Mouse (Mus musculus): Measurements from ENCODE around the gene Nup160. TPM values are rescaled to one million over a fixed set of nuclear protein-coding genes. Genes with fewer than 3 reads are reported as not detected.

Gene Nup160
- polyA plus RNA-seq, 1 experiment from 2014 or later: 32.0 TPM

DNA sequence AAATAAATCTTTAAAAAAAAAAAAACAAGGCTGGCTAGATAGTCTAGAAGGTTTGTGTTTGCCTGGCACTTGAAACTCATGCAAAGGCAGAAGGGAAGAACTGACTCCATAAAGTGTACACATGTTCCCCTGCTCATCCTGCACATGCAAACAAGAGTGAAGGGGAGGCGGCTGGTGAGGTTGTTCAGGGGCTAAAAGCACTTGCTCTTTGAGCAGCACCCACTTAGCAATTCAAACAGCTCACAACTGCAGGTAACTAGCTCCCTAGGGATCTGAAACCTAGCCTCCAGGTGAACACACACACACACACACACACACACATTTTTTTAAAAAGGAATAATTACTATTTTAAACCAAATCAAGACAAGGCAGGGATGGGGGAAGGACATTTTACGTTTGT lies 104.9 kb downstream of the Nup160 start:
- H3K9me3 ChIP-seq (ENCODE audit: control insufficient read depth, low read length): no peaks in the 10 kb centered on the region
- H3K4me3 ChIP-seq (replicated peaks; ENCODE audit: low read depth, low read length): no peak overlapping the region
- WGBS: 36% methylated on average over 2 of the region's 2 CpGs
- 0 out of 2 replicates have a peak, but pooled peaks cover 8% of the 10 kb centered on the region for H3K4me1 ChIP-seq (ENCODE audit: control insufficient read depth, insufficient read depth, low read length)
- no peaks in the 10 kb centered on the region for H3K27me3 ChIP-seq (ENCODE audit: control insufficient read depth, insufficient read depth, low read length)
- ATAC-seq (ENCODE audit: low FRiP score, low TSS enrichment): no peak
- H3K27ac ChIP-seq (replicated peaks; ENCODE audit: low read depth, low read length): no peak overlapping the region
- H3K9ac ChIP-seq (replicated peaks; ENCODE audit: low read length): no peak overlapping the region
- H3K36me3 ChIP-seq (ENCODE audit: control insufficient read depth, insufficient read depth, low read length): peaks cover 42% of the 10 kb centered on the region
- DNase-seq: peak; percentile 15
- no peak overlapping the region for H3K4me2 ChIP-seq (ENCODE audit: low read length)

DNA sequence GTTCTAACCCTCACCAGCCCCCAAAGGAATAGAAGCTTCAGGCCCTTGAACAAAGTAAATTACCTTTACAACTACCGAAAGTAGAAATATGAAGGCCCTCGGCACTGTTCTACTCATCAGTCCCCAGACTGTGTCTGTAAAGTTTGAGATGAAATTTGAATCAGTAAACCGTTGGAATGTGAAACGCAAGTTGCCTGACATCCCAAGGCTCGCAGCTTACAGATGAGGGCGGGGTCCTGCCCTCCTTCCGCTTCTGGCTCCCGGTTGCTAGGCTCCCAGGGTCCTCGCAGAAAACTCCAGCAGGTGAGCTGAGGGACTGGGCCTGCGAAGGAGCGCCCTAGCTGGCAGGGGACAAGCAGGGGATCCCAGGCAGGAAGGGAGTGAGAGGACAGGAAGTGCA lies 105.4 kb downstream of the Nup160 start, which contains the start of gene Agbl2:
Agbl2 (plus strand) TSS at position 270 of the 400 bp plus-strand sequence.
- peak; percentile 33 for DNase-seq
- Histone ChIP-seq H3K36me3 (ENCODE audit: control insufficient read depth, insufficient read depth, low read length) (peaks cover 37% of the 10 kb centered on the region), H3K4me2 (ENCODE audit: low read length) (peak within 1 kb of the TSS; percentile 54), H3K27me3 (ENCODE audit: control insufficient read depth, insufficient read depth, low read length) (no peaks in the 10 kb centered on the region), H3K4me3 (replicated peaks; ENCODE audit: low read depth, low read length) (peak within 1 kb of the TSS; percentile 26), H3K9me3 (ENCODE audit: control insufficient read depth, low read length) (no peaks in the 10 kb centered on the region), H3K27ac (replicated peaks; ENCODE audit: low read depth, low read length) (no peak within 1 kb of the TSS), H3K9ac (replicated peaks; ENCODE audit: low read length) (no peak within 1 kb of the TSS; the same call in 1 of the 2 replicates), H3K4me1 (ENCODE audit: control insufficient read depth, insufficient read depth, low read length) (0 out of 2 replicates have a peak, but pooled peaks cover 8% of the 10 kb centered on the region)
- peak; percentile 55; the same call in 1 of the 2 replicates for ATAC-seq (ENCODE audit: low FRiP score, low TSS enrichment)
- WGBS: 5% methylated on average over 11 of the region's 11 CpGs

DNA sequence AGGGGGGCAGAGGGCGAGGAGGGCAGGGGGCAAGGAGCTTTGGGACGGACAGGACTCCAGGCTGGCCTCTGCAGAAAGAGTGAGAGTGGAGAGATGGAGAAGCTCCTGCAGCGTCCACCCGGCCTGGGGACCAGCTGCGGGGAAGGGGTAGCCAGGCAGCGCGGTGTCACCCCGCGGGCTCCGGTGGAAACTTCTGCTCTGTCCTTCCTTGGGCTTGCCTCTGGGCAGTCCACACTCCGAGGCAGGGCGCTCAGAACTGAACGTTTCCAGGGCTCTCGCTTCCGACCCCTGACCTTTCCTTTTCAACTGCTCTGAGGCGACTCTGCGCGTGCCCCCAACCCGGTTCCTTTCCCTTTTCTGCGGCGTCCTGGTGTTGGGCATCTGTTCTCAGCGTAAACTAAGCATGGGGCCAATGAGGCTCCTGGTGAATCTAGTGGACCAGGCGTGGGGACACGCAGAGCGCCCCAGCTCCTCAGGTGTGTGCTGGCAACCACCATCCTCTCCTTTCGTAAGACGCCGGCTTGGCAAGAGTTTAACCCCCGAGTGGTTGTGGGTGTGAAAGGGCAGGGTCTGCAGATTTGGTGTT lies 106.0 kb downstream of the Nup160 start:
- DNase-seq: peak; percentile 22
- H3K27me3 ChIP-seq (ENCODE audit: control insufficient read depth, insufficient read depth, low read length): no peaks in the 10 kb centered on the region
- H3K4me3 ChIP-seq (replicated peaks; ENCODE audit: low read depth, low read length): peak overlapping the region; percentile 26
- no peak overlapping the region for H3K27ac ChIP-seq (replicated peaks; ENCODE audit: low read depth, low read length)
- ATAC-seq (ENCODE audit: low FRiP score, low TSS enrichment): peak; percentile 55
- peaks cover 32% of the 10 kb centered on the region for H3K36me3 ChIP-seq (ENCODE audit: control insufficient read depth, insufficient read depth, low read length)
- WGBS: 2% methylated on average over 29 of the region's 29 CpGs
- no peaks in the 10 kb centered on the region for H3K9me3 ChIP-seq (ENCODE audit: control insufficient read depth, low read length)
- H3K4me2 ChIP-seq (ENCODE audit: low read length): peak overlapping the region; percentile 54
- 0 out of 2 replicates have a peak, but pooled peaks cover 8% of the 10 kb centered on the region for H3K4me1 ChIP-seq (ENCODE audit: control insufficient read depth, insufficient read depth, low read length)
- no peak overlapping the region; the same call in 1 of the 2 replicates for H3K9ac ChIP-seq (replicated peaks; ENCODE audit: low read length)

Other genes starting within 250 kb of the Nup160 start
- gene Ptprj, start 96.6 kb upstream of the Nup160 start, polyA plus RNA-seq (2014; fragmentation: Nextera tagmentation; extraction: Ambion mirVana): 7.1 and 7.2 TPM in 2 replicates
- gene Fnbp4, start 68.2 kb downstream of the Nup160 start, polyA plus RNA-seq (2014; fragmentation: Nextera tagmentation; extraction: Ambion mirVana): 86.3 and 113 TPM in 2 replicates
- gene Agbl2, start 105.5 kb downstream of the Nup160 start, polyA plus RNA-seq (2014; fragmentation: Nextera tagmentation; extraction: Ambion mirVana): 0.26 and 0.30 TPM in 2 replicates
- gene Mtch2, start 169.9 kb downstream of the Nup160 start, polyA plus RNA-seq (2014; fragmentation: Nextera tagmentation; extraction: Ambion mirVana): 280 and 285 TPM in 2 replicates
- gene C1qtnf4, start 208.6 kb downstream of the Nup160 start, polyA plus RNA-seq (2014; fragmentation: Nextera tagmentation; extraction: Ambion mirVana): 95.3 and 152 TPM in 2 replicates
- gene Kbtbd4, start 227.5 kb downstream of the Nup160 start, polyA plus RNA-seq (2014; fragmentation: Nextera tagmentation; extraction: Ambion mirVana): 48.6 and 55.2 TPM in 2 replicates
- 212 and 214 TPM in 2 replicates for gene Ndufs3, start 227.6 kb downstream of the Nup160 start, polyA plus RNA-seq (2014; fragmentation: Nextera tagmentation; extraction: Ambion mirVana)